Mouse (Mus musculus) CH12.LX (cell line): Measurements from ENCODE around the gene Apopt1. TPM values are rescaled to one million over a fixed set of nuclear protein-coding genes. Genes with fewer than 3 reads are reported as not detected.
A peak's percentile ranks its signal among the peaks of the same experiment; 100 is the strongest.

Experiments used
- DNase-seq: peaks from one replicate; pipeline ENCODE4 v3.0.0-alpha.2; 2013; ENCODE audit errors: extremely low read depth
- H3K27ac ChIP-seq: 2 replicates; pipeline ENCODE4 v1.5.1; 2012; ENCODE audit warnings: low read depth, mild to moderate bottlenecking, control low read depth, moderate library complexity; ENCODE audit not compliant: insufficient read depth
- H3K27me3 ChIP-seq: replicated peaks from 2 replicates; pipeline ENCODE3; 2012; ENCODE audit warnings: inconsistent platforms
- H3K36me3 ChIP-seq, 2 experiments: replicated peaks in 1 of 2; 2 replicates each; pipeline versions ENCODE3 to v1.6.1; 2012; ENCODE audit warnings: inconsistent platforms in 1 of 2, low read length in 1 of 2, mild to moderate bottlenecking in 1 of 2, mixed read lengths in 1 of 2, moderate library complexity in 1 of 2; ENCODE audit not compliant: control insufficient read depth in 1 of 2, insufficient read depth in 1 of 2
- H3K4me1 ChIP-seq, 2 experiments: 2 replicates each; pipeline ENCODE4 v1.6.1; 2012; ENCODE audit warnings: inconsistent platforms in 1 of 2, moderate library complexity in 1 of 2; ENCODE audit not compliant: insufficient read depth in 2 of 2, control insufficient read depth in 1 of 2
- H3K4me2 ChIP-seq: 2 replicates; pipeline ENCODE4 v1.6.1; 2012; ENCODE audit warnings: low read depth, mild to moderate bottlenecking, control low read depth; ENCODE audit not compliant: poor library complexity, insufficient read depth, severe bottlenecking
- H3K4me3 ChIP-seq, 3 experiments: fragments of 150-350 bp in 1 of 3; sonication (generic) in 1 of 3; replicated peaks in 1 of 3; 2 replicates each; pipeline versions ENCODE3 to v1.5.1; 2011 to 2012; ENCODE audit warnings: low read depth in 2 of 3, low read length in 2 of 3, mild to moderate bottlenecking in 2 of 3, moderate library complexity in 2 of 3, control low read depth in 1 of 3, improper control_type of control experiment in 1 of 3, inconsistent platforms in 1 of 3, mixed read lengths in 1 of 3; ENCODE audit not compliant: poor library complexity in 1 of 3
- H3K79me2 ChIP-seq: replicated peaks from 2 replicates; pipeline ENCODE4 v1.6.1; 2012; ENCODE audit warnings: mild to moderate bottlenecking, moderate library complexity; ENCODE audit not compliant: control insufficient read depth, poor library complexity, insufficient read depth, severe bottlenecking; ENCODE audit errors: extremely low read depth
- H3K9ac ChIP-seq: 2 replicates; pipeline ENCODE4 v1.6.1; 2012; ENCODE audit warnings: low read depth, mild to moderate bottlenecking, control low read depth, moderate library complexity; ENCODE audit not compliant: insufficient read depth
- H3K9me3 ChIP-seq: replicated peaks from 2 replicates; pipeline ENCODE3; 2012; ENCODE audit warnings: low read length, inconsistent platforms, mixed read lengths
- E2F4 ChIP-seq: IDR thresholded peaks from 2 replicates; pipeline ENCODE4 v1.6.1; 2011; ENCODE audit warnings: low read depth, low read length, improper control_type of control experiment; ENCODE audit not compliant: insufficient replicate concordance
- ELF1 ChIP-seq: IDR thresholded peaks from 2 replicates; pipeline ENCODE4 v1.6.1; 2014; ENCODE audit warnings: low read depth, mild to moderate bottlenecking, inconsistent platforms, low read length, improper control_type of control experiment
- EP300 ChIP-seq: IDR thresholded peaks from 2 replicates; pipeline ENCODE4 v1.6.1; 2011; ENCODE audit warnings: low read length, improper control_type of control experiment
- ETS1 ChIP-seq: conservative IDR thresholded peaks from 2 replicates; pipeline ENCODE4 v1.6.1; 2012; ENCODE audit warnings: low read depth, mild to moderate bottlenecking, inconsistent platforms, low read length, improper control_type of control experiment, moderate library complexity
- HCFC1 ChIP-seq: IDR thresholded peaks from 2 replicates; pipeline ENCODE4 v1.6.1; 2012; ENCODE audit warnings: low read depth, mild to moderate bottlenecking, inconsistent platforms, low read length, improper control_type of control experiment
- IRF4 ChIP-seq: IDR thresholded peaks from 2 replicates; pipeline ENCODE4 v1.6.1; 2014; ENCODE audit warnings: low read depth, mild to moderate bottlenecking, inconsistent platforms, low read length, improper control_type of control experiment
- JUND ChIP-seq: conservative IDR thresholded peaks from 2 replicates; pipeline ENCODE4 v1.6.1; 2011; ENCODE audit warnings: low read depth, low read length, improper control_type of control experiment
- KAT2A ChIP-seq: IDR thresholded peaks from 2 replicates; pipeline ENCODE4 v1.6.1; 2012; ENCODE audit warnings: low read length, improper control_type of control experiment, inconsistent platforms; ENCODE audit not compliant: insufficient replicate concordance
- MAFK ChIP-seq: IDR thresholded peaks from 2 replicates; pipeline ENCODE4 v1.6.1; 2011; ENCODE audit warnings: low read length, improper control_type of control experiment; ENCODE audit not compliant: insufficient replicate concordance
- MAX ChIP-seq: IDR thresholded peaks from 2 replicates; pipeline ENCODE4 v1.6.1; 2011; ENCODE audit warnings: low read length, improper control_type of control experiment
- MEF2A ChIP-seq: IDR thresholded peaks from 2 replicates; pipeline ENCODE4 v1.6.1; 2014; ENCODE audit warnings: low read depth, mild to moderate bottlenecking, inconsistent platforms, low read length, improper control_type of control experiment, borderline replicate concordance
- MYC ChIP-seq: IDR thresholded peaks from 2 replicates; pipeline ENCODE4 v1.6.1; 2011; ENCODE audit warnings: low read depth, mild to moderate bottlenecking, improper control_type of control experiment, low read length
- NELFE ChIP-seq: IDR thresholded peaks from 2 replicates; pipeline ENCODE4 v1.6.1; 2011; ENCODE audit warnings: low read depth, low read length, improper control_type of control experiment
- PAX5 ChIP-seq: IDR thresholded peaks from 2 replicates; pipeline ENCODE4 v1.6.1; 2012; ENCODE audit warnings: low read length, inconsistent platforms, mixed read lengths
- POLR2A ChIP-seq: IDR thresholded peaks from 2 replicates; pipeline ENCODE4 v1.6.1; 2011; ENCODE audit warnings: low read depth, mild to moderate bottlenecking, improper control_type of control experiment, low read length
- RAD21 ChIP-seq: IDR thresholded peaks from 2 replicates; pipeline ENCODE4 v1.6.1; 2011; ENCODE audit warnings: low read depth, mild to moderate bottlenecking, low read length, improper control_type of control experiment, moderate library complexity
- RCOR1 ChIP-seq: conservative IDR thresholded peaks from 2 replicates; pipeline ENCODE4 v1.6.1; 2012; ENCODE audit warnings: low read depth, mild to moderate bottlenecking, inconsistent platforms, low read length, improper control_type of control experiment
- SIN3A ChIP-seq: IDR thresholded peaks from 2 replicates; pipeline ENCODE4 v1.6.1; 2012; ENCODE audit warnings: low read length, improper control_type of control experiment, inconsistent platforms
- TBP ChIP-seq: conservative IDR thresholded peaks from 2 replicates; pipeline ENCODE4 v1.6.1; 2011; ENCODE audit warnings: low read depth, low read length, improper control_type of control experiment
- TCF12 ChIP-seq: IDR thresholded peaks from 2 replicates; pipeline ENCODE4 v1.6.1; 2014; ENCODE audit warnings: low read depth, mild to moderate bottlenecking, inconsistent platforms, low read length, improper control_type of control experiment
- UBTF ChIP-seq: IDR thresholded peaks from 2 replicates; pipeline ENCODE4 v1.6.1; 2012; ENCODE audit warnings: low read depth, mild to moderate bottlenecking, inconsistent platforms, low read length, improper control_type of control experiment, moderate library complexity
- USF1 ChIP-seq: IDR thresholded peaks from 2 replicates; pipeline ENCODE4 v1.6.1; 2014; ENCODE audit warnings: low read depth, mild to moderate bottlenecking, inconsistent platforms, low read length, improper control_type of control experiment
- USF2 ChIP-seq: conservative IDR thresholded peaks from 2 replicates; pipeline ENCODE4 v1.6.1; 2011; ENCODE audit warnings: low read depth, low read length, improper control_type of control experiment
- ZC3H11A ChIP-seq: IDR thresholded peaks from 2 replicates; pipeline ENCODE4 v1.6.1; 2012; ENCODE audit warnings: low read depth, mild to moderate bottlenecking, inconsistent platforms, low read length, improper control_type of control experiment
- ZMIZ1 ChIP-seq: IDR thresholded peaks from 2 replicates; pipeline ENCODE4 v1.6.1; 2012; ENCODE audit warnings: low read depth, mild to moderate bottlenecking, inconsistent platforms, low read length, improper control_type of control experiment
- ZNF384 ChIP-seq: IDR thresholded peaks from 2 replicates; pipeline ENCODE4 v1.6.1; 2012; ENCODE audit warnings: low read depth, low read length, improper control_type of control experiment, inconsistent platforms
- dilution Hi-C: fragments of 300-500 bp; cut with MboI; formaldehyde crosslinking; loops from 2 replicates; pipeline ENCODE4 v1.14.3; 2020; ENCODE audit warnings: low sequenced_read_pairs; ENCODE audit not compliant: extremely low pct_unique_long_range_greater_than_20kb, extremely low pct_ligation_motif_present
- in situ Hi-C: fragments of 300-500 bp; cut with MboI; formaldehyde crosslinking; loops from 3 replicates; pipeline ENCODE4 v1.14.3; 2019; ENCODE audit warnings: low sequenced_read_pairs, low pct_ligation_motif_present, low pct_unique_long_range_greater_than_20kb, mixed read lengths
- polyA plus RNA-seq: library from polyadenylated mRNA; unstranded; fragments of >175 nt; gene quantifications from 2 replicates; pipeline ENCODE4 v1.2.1, GENCODE M21; 2012; ENCODE audit warnings: low read depth; ENCODE audit not compliant: insufficient read length
- total RNA-seq, 2 experiments: library from RNA; depleted of rRNA; stranded (reverse); fragments of 300-350 nt in 1 of 2; fragments of >200 nt in 1 of 2; gene quantifications; 2 replicates each; pipeline ENCODE4 v1.2.3; 2012 to 2014

Apopt1 gene
- total and polyA plus RNA-seq, 3 experiments, result 36.0 to 49.1 (median 43.6) TPM

DNA sequence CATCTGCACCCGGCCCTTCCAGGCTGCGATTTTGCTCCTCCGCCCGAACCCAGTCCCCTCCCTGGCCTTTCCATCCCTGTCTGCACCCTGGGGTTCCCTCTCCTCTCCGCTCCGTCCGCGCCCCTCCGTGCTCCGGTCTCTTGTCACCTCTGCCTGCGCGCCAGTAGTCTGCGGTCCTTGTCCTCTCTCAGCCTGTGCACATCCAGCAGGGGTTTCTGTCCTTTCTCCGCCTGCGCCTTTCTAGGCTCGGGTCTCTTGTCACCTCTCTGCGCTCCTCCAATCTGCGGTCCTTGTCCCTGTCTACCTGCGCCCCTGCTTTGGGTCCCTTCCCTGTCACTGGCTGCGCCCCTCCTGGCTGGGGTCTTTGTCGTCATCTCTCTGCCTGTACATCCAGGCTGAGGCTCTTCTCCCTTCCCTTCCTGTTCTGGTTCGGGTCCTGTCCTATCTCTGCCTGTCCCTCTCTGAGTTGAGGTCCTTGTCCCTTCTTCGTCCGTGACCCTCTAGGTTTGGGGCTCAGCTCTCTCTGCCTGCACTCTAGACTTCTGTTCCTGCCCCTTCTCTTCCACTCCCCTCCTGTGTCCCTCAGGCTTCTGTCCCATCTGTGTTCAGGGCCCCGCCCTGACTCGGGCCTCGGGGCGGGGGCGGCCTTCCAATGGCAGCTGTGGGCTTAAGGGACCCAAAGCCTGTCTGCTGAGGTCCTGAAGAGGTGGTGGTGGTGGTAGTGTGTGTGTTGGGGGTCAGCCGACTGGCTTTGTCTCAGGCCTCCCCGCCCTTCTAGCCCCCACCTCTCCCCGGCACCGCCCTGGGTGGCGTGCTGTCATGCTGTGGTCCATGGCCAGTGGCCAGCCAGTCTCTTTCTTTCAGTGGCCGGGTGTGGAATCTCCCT is 46.4 kb downstream of the Apopt1 start:
- Histone ChIP-seq H3K4me3 (peak overlapping the region; percentile 83 to 94 (median 92)), H3K9me3 (no peaks in the 10 kb centered on the region)
- TF ChIP-seq IRF4 (no peak), ZC3H11A (no peak), ELF1 (no peak), RAD21 (no peak), UBTF (no peak; the same call in 1 of the 2 replicates), SIN3A (peak; percentile 35; the same call in 1 of the 2 replicates), PAX5 (no peak), MYC (no peak), POLR2A (no peak), NELFE (no peak), USF2 (no peak), ETS1 (no peak), MAFK (no peak), MAX (0 out of 2 replicates have a peak, but pooled peaks have one; percentile 18), TBP (no peak)
- TF ChIP-seq, all 38 proteins: peak for 2
- no peak for DNase-seq
- Histone ChIP-seq H3K36me3 (peaks cover 9 to 28% of the 10 kb centered on the region in 2 experiments), H3K4me2 (peak overlapping the region; percentile 73), H3K4me1 (peaks cover 18 to 50% of the 10 kb centered on the region in 2 experiments), H3K27me3 (peaks cover 18% of the 10 kb centered on the region), H3K9ac (peak overlapping the region; percentile 75), H3K27ac (peak overlapping the region; percentile 22; the same call in 1 of the 2 replicates), H3K79me2 (peaks cover 25% of the 10 kb centered on the region)
- in situ Hi-C loops (no loop called here), dilution Hi-C loops (no loop called here)

DNA sequence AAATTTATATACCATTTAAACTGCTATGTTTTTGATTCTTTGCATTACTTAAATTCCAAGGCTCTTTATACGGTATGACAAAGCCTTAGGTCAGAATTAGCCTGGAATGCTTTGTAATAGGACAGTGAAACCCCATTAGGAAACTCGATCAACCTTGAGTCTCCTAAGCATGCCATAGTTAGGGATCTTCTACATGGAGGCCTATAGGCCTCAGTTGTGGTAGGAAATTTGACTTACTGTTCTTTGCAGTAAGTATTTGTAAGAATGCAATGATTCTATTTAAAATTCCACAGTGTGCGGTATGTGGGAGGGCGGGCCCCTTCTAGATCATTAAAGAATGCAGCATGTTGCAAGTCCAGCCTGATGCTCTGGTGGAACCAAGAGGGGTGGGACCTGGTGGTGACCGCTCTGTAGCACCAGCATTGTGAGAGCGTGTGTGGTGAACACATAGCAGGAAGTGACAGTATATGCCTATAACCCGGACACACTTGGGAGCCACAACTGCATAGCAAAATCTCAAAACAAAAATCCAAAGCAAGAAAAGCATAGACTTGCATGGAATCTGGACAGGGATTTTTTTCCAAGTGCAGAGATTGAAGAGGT is 47.3 kb downstream of the Apopt1 start:
- dilution Hi-C loops (no loop called here), in situ Hi-C loops (no loop called here)
- DNase-seq, result no peak
- Histone ChIP-seq H3K79me2 (peaks cover 25% of the 10 kb centered on the region), H3K27ac (no peak overlapping the region), H3K4me2 (peak overlapping the region; percentile 73; the same call in 1 of the 2 replicates), H3K9me3 (no peaks in the 10 kb centered on the region), H3K27me3 (peaks cover 13% of the 10 kb centered on the region), H3K4me1 (peaks cover 18 to 55% of the 10 kb centered on the region in 2 experiments), H3K4me3 (peak overlapping the region in 2 of 3 experiments; percentile 92 to 94), H3K36me3 (peaks cover 9 to 30% of the 10 kb centered on the region in 2 experiments), H3K9ac (no peak overlapping the region; the same call in 1 of the 2 replicates)
- TF ChIP-seq ETS1, result no peak
- TF ChIP-seq MEF2A, result no peak
- no peak for TF ChIP-seq PAX5
- TF ChIP-seq ZC3H11A, result no peak
- TF ChIP-seq EP300, result no peak
- no peak for TF ChIP-seq E2F4
- no peak for TF ChIP-seq TCF12
- TF ChIP-seq POLR2A, result no peak
- TF ChIP-seq ZNF384, result no peak
- no peak for TF ChIP-seq RCOR1
- no peak for TF ChIP-seq SIN3A
- no peak for TF ChIP-seq HCFC1
- no peak for TF ChIP-seq IRF4
- no peak for TF ChIP-seq USF2
- no peak for TF ChIP-seq ZMIZ1
- TF ChIP-seq MAFK, result no peak
- no peak for TF ChIP-seq JUND
- TF ChIP-seq KAT2A, result no peak
- no peak for TF ChIP-seq USF1
